Mouse (Mus musculus): ENCODE results near the gene Bmpr1b.

GRCm38 (mm10) chr3:142212186-142212585 lies 43.0 kb upstream of the Bmpr1b start:
- TF ChIP-seq USF1 (IDR thresholded peaks at IDR 0.05; ENCODE audit: low read depth) (no peak), CTCF (IDR thresholded peaks at IDR 0.05; ENCODE audit: control insufficient read depth, insufficient read depth, insufficient read length) (no peak), MAX (IDR thresholded peaks at IDR 0.05) (no peak), CEBPB (IDR thresholded peaks at IDR 0.05; ENCODE audit: low read depth) (no peak), MYOD1 (IDR thresholded peaks at IDR 0.05; ENCODE audit: control insufficient read depth, insufficient read length, low read depth) (no peak), MYOG (IDR thresholded peaks at IDR 0.05; ENCODE audit: control insufficient read depth, extremely low read depth, insufficient read length) (no peak)

All from C2C12 (cell line).